In the genomic region with DNA sequence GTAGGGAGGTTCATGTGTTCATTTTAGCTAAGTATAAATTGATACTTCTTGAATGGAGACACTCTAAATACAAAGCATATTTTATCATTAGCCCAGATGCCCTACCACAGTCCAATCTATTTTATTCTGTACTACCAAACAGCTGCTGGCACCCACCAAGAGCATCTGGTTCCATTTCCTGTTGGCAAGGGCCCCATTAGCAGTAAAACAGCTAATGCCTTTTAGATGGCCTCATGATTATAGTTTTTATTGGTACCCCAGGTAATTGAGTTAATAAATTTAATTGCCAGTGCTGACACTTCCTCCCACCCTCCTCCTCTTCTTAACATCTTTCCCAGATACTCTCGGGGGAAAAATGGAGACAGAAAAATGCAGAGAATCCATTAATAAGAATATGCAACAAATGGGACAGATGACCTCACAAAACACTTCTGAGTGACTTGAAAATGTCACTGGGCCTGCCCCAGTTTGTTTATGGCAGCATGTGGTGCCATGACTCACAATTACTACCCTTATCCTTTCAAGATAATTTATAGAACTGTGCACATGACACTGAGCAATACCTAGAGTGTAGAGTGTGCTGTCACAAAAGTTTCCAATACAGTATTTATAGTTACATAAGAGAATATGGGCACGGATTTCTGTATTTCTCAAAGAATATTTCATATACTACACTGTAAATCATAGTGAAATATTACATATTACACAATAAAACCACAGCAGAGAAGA, we compare ENCODE assay signal across 27 mouse cellular contexts.
DNase-seq lines count a peak whose midpoint lies in the region; ATAC-seq and TF ChIP-seq lines count a peak whose summit lies in the region.
"Had no signal": no experiment of that assay in that cellular context is flagged by ENCODE, and none has a peak within 500 bp of the region (broad histone marks: within the 10 kb centered on the region; RNA-seq: fewer than 3 reads in every experiment).

No protein-coding gene starts in this region.

- no peaks in the 10 kb centered on the region for H3K36me3 ChIP-seq in hindbrain, embryonic 13.5 days
- no peaks in the 10 kb centered on the region for H3K36me3 ChIP-seq in hindbrain, postnatal 0 days (ENCODE audit: insufficient read depth, low read length)
- no peaks in the 10 kb centered on the region for H3K36me3 ChIP-seq in limb, embryonic 10.5 days
- H3K36me3 ChIP-seq in neural tube, embryonic 13.5 days: no peaks in the 10 kb centered on the region
- H3K36me3 ChIP-seq: embryonic facial prominence, embryonic 13.5 days; G1E; midbrain, embryonic 10.5 days; stomach, embryonic 15.5 days had no signal

- no peak overlapping the region for H3K4me2 ChIP-seq in hindbrain, embryonic 13.5 days
- no peak overlapping the region for H3K4me2 ChIP-seq in hindbrain, postnatal 0 days (ENCODE audit: low read depth, low read length)
- H3K4me2 ChIP-seq in neural tube, embryonic 13.5 days: no peak overlapping the region
- H3K4me2 ChIP-seq: embryonic facial prominence, embryonic 13.5 days; forebrain, embryonic 13.5 days; stomach, embryonic 15.5 days had no signal

- H3K9ac ChIP-seq in hindbrain, embryonic 13.5 days: no peak overlapping the region
- H3K9ac ChIP-seq in hindbrain, postnatal 0 days (replicated peaks; ENCODE audit: low read length): no peak overlapping the region
- no peak overlapping the region for H3K9ac ChIP-seq in neural tube, embryonic 13.5 days
- H3K9ac ChIP-seq: embryonic facial prominence, embryonic 13.5 days; forebrain, embryonic 13.5 days; stomach, embryonic 15.5 days had no signal

- H3K27ac ChIP-seq in hindbrain, embryonic 13.5 days: no peak overlapping the region
- no peak overlapping the region for H3K27ac ChIP-seq in hindbrain, postnatal 0 days
- no peak overlapping the region for H3K27ac ChIP-seq in limb, embryonic 10.5 days
- H3K27ac ChIP-seq in neural tube, embryonic 13.5 days (replicated peaks): peak overlapping the region; percentile 18; the same call in 1 of the 2 replicates
- H3K27ac ChIP-seq: embryonic facial prominence, embryonic 13.5 days; forebrain, embryonic 13.5 days; gastrocnemius, adult 2 months; midbrain, embryonic 10.5 days; stomach, embryonic 15.5 days had no signal

- H3K4me3 ChIP-seq in hindbrain, embryonic 13.5 days: no peak overlapping the region
- H3K4me3 ChIP-seq in hindbrain, postnatal 0 days (ENCODE audit: low read length): no peak overlapping the region
- no peak overlapping the region for H3K4me3 ChIP-seq in limb, embryonic 10.5 days
- no peak overlapping the region for H3K4me3 ChIP-seq in neural tube, embryonic 13.5 days
- H3K4me3 ChIP-seq: embryonic facial prominence, embryonic 13.5 days; erythroblast, embryonic 14.5 days; forebrain, embryonic 13.5 days; gastrocnemius, adult 2 months; midbrain, embryonic 10.5 days; myocyte; stomach, embryonic 15.5 days had no signal

- no peaks in the 10 kb centered on the region for H3K4me1 ChIP-seq in hindbrain, embryonic 13.5 days (replicated peaks)
- H3K4me1 ChIP-seq in hindbrain, postnatal 0 days (ENCODE audit: insufficient read depth, low read length): no peaks in the 10 kb centered on the region
- peaks cover 10% of the 10 kb centered on the region for H3K4me1 ChIP-seq in limb, embryonic 10.5 days
- H3K4me1 ChIP-seq in neural tube, embryonic 13.5 days (replicated peaks): peaks cover 8% of the 10 kb centered on the region; the same call in 1 of the 2 replicates
- H3K4me1 ChIP-seq: embryonic facial prominence, embryonic 13.5 days; forebrain, embryonic 13.5 days; midbrain, embryonic 10.5 days; stomach, embryonic 15.5 days had no signal

- ATAC-seq in hindbrain, embryonic 13.5 days (ENCODE audit: low FRiP score): peak; percentile 86
- ATAC-seq in hindbrain, postnatal 0 days: no peak
- ATAC-seq in neural tube, embryonic 13.5 days (ENCODE audit: low read depth): peak; percentile 95
- ATAC-seq: forebrain, embryonic 13.5 days; midbrain, embryonic 16.5 days had no signal

- H3K9me3 ChIP-seq in hindbrain, embryonic 13.5 days: no peaks in the 10 kb centered on the region
- no peaks in the 10 kb centered on the region for H3K9me3 ChIP-seq in hindbrain, postnatal 0 days (ENCODE audit: low read length)
- no peaks in the 10 kb centered on the region for H3K9me3 ChIP-seq in limb, embryonic 10.5 days (replicated peaks)
- no peaks in the 10 kb centered on the region for H3K9me3 ChIP-seq in neural tube, embryonic 13.5 days
- H3K9me3 ChIP-seq: embryonic facial prominence, embryonic 13.5 days; forebrain, embryonic 13.5 days; G1E; midbrain, embryonic 10.5 days; stomach, embryonic 15.5 days had no signal

- no peaks in the 10 kb centered on the region for H3K27me3 ChIP-seq in hindbrain, embryonic 13.5 days
- no peaks in the 10 kb centered on the region for H3K27me3 ChIP-seq in hindbrain, postnatal 0 days (ENCODE audit: insufficient read depth, low read length)
- no peaks in the 10 kb centered on the region for H3K27me3 ChIP-seq in limb, embryonic 10.5 days (ENCODE audit: low read depth, poor library complexity, severe bottlenecking)
- H3K27me3 ChIP-seq in neural tube, embryonic 13.5 days: no peaks in the 10 kb centered on the region
- H3K27me3 ChIP-seq: CH12.LX; embryonic facial prominence, embryonic 13.5 days; forebrain, embryonic 13.5 days; stomach, embryonic 15.5 days had no signal

- no peak for TF ChIP-seq CTCF in hindbrain, postnatal 0 days (IDR thresholded peaks at IDR 0.05; ENCODE audit: low read depth)

- DNase-seq in hindbrain, postnatal 0 days (ENCODE audit: low spot score): no peak
- peak; percentile 63 for DNase-seq in forelimb bud, embryonic 11.5 days (ENCODE audit: low read depth, low spot score)
- peak; percentile 32 for DNase-seq in limb, embryonic 10.5 days (ENCODE audit: low spot score)
- DNase-seq in right cerebral cortex, postnatal 14 days: no peak
- DNase-seq in layer of hippocampus, adult 9-11 months: no peak
- DNase-seq: adrenal gland, postnatal 14 days; B cell, adult 2 months; cerebellum, adult 8-10 months; gastrocnemius, adult 2 months; heart, postnatal 4 days; kidney, adult 9 months; kidney, postnatal 36 days; lung, postnatal 4 days; right cerebral cortex, adult 18-20 months; thymus, adult 18-20 months; thymus, postnatal 36 days had no signal

- WGBS in hindbrain, embryonic 13.5 days: 75% methylated on average over 2 of the region's 2 CpGs
- WGBS in hindbrain, postnatal 0 days: 72% methylated on average over 2 of the region's 2 CpGs
- 51% methylated on average over 2 of the region's 2 CpGs for WGBS in limb, embryonic 10.5 days
- WGBS in neural tube, embryonic 13.5 days: 26% methylated on average over 2 of the region's 2 CpGs

Comparison
In these comparisons a context has a peak if more than half of its experiments do, and no peak if none do; other contexts are left out.
1. DNase-seq: peak in forelimb bud, embryonic 11.5 days (single experiment) and limb, embryonic 10.5 days (single experiment); none in hindbrain, postnatal 0 days (single experiment), right cerebral cortex, postnatal 14 days (single experiment) and layer of hippocampus, adult 9-11 months (single experiment).